Mouse (Mus musculus): Measurements from ENCODE around the gene Mup9. TPM values are rescaled to one million over a fixed set of nuclear protein-coding genes. Genes with fewer than 3 reads are reported as not detected.

The Mup9 gene
- not detected for polyA plus RNA-seq (2017; shearing (Covaris generic))

DNA sequence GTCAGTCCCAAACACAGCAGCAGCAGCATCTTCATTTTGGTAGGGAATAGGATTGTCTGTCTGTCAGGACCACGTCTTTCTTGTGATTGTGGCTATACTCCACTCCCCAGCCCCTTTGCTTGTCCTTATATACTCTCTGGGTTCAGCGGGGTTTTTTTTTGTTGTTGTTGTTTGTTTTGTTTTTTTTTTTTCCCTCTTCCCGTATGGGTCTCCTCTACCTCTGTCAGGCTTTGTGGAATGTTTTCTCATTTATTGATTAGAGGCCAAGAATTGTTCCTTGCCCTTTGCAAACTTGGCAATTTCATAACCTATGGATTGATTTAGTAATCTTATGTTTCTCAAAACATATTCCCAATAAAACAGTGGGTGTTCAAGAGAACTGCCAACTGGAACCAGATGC is at the start of gene Mup9:
Mup9 (minus strand) TSS at position 101 of the 400 bp plus-strand sequence.

Other genes starting within 250 kb of the Mup9 start
- gene Mup8, start 199.4 kb downstream of the Mup9 start, polyA plus RNA-seq (2017; shearing (Covaris generic)): not detected
- not detected for gene Mup1, start 80.0 kb upstream of the Mup9 start, polyA plus RNA-seq (2017; shearing (Covaris generic))
- not detected for gene Mup10, start 160.2 kb upstream of the Mup9 start, polyA plus RNA-seq (2017; shearing (Covaris generic))
- gene Mup11, start 240.5 kb upstream of the Mup9 start, polyA plus RNA-seq (2017; shearing (Covaris generic)): not detected